Mouse (Mus musculus) adrenal gland (tissue): ENCODE measurements around the gene Ntrk2.

ENCODE experiments used
- intact Hi-C: fragments of 180-260 bp; cut with DNase I; formaldehyde crosslinking; loops from one replicate; pipeline ENCODE4 v1.15.1; 2025

The Ntrk2 gene

DNA sequence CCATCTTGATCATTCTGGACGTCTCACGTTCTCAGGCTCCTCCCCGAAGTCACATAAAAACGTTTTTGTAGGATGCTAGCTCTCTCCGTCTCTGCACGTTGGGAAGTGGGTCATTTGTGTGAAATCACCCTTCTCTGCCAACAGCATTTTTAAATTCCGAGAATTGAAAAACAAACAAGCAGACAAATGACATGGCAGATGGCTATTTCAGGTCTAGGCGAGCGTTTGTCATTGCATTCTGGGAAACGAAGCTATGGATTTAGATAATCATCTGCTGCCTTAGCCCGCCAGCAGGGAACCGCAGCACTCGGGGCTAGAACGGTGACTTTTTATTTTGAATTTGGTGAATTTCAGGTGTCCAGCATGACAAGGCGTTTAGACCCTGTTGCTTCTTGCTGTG, 115.8 kb downstream of the Ntrk2 start:
- intact Hi-C loops: no loop called here

GRCm38 (mm10) chr13:58923496-58923895, 117.1 kb downstream of the Ntrk2 start:
- intact Hi-C loops: no loop called here

DNA sequence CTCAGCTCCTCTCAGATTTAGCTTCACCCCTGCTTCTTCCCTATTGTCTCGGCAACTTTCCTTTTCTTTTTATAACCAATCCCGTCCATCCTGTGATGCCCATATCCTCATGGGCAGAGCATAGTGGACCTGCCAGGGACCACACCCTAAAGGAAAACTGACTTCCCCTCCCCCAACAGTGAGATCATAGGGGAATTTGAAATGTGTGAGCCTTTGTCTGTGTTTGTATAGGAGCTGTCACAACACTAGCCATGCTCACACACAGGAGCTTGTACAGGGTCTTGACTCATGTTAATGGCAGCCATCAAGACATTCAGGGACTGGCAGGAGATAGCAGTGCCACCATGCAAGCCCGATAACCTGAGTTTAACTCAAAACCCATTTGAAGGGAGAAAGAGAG, 118.1 kb downstream of the Ntrk2 start:
- intact Hi-C loops: no loop called here

- intact Hi-C loops: no loop called here
Observed at GRCm38 (mm10) chr13:58927186-58927585, 120.8 kb downstream of the Ntrk2 start.

- intact Hi-C loops: no loop called here
Observed at GRCm38 (mm10) chr13:58927656-58928226, 121.4 kb downstream of the Ntrk2 start.

- intact Hi-C loops: no loop called here
Observed at GRCm38 (mm10) chr13:58928668-58929436, 122.5 kb downstream of the Ntrk2 start.

GRCm38 (mm10) chr13:58930161-58930560, 123.8 kb downstream of the Ntrk2 start:
- intact Hi-C loops: no loop called here

GRCm38 (mm10) chr13:58933126-58933525, 126.8 kb downstream of the Ntrk2 start:
- intact Hi-C loops: no loop called here

DNA sequence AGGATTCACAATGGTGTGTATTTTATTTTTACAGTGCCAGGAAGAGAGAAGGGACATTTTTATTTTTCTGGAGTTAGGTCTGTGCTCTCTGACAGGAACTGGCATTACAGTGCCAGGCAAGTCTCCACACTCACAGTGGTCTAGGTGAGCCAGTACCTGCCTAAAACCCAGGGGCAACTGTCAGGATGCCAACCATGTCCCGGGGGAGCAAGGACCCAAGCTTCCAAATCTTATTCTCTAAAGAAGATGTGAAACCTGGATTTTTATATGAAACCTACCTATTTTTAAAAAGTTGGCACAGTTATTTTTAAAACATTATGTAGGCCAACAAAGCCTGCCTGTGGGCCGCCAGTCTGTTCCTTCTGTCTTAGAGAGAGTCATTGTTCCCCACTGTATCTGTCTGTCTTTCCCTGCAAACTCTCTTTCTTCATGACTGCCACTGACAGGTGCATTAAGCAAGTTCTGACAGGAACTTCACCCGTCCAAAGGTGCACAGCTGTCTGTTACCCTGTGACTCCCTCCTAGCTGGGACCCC, 128.3 kb downstream of the Ntrk2 start:
- intact Hi-C loops: no loop called here

DNA sequence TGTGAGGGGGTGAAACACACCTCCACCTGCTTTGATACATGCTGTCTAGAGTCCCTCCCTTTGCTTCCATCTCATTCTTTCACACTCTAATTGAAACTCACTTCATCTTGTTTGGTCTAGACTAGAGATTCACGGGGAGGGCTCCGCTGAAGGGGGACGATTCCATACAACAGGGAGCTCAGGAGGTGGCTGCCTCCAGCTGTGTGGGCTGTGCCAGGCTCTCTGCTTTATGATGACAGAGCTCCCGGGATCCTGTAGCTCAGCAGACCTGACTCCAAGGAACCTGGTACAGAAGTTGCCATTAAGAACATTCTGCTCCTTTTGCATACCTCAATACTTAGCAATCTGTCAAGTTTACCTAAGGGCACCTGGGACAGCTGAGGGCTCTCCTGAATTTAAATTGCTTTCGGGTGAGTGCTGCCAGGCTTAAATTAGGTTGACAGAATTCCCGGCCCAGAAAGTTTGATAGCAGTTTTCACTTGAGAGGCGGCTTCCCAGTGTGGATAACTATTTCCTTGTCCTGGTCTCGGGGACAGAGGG, 129.7 kb downstream of the Ntrk2 start:
- intact Hi-C loops: no loop called here

DNA sequence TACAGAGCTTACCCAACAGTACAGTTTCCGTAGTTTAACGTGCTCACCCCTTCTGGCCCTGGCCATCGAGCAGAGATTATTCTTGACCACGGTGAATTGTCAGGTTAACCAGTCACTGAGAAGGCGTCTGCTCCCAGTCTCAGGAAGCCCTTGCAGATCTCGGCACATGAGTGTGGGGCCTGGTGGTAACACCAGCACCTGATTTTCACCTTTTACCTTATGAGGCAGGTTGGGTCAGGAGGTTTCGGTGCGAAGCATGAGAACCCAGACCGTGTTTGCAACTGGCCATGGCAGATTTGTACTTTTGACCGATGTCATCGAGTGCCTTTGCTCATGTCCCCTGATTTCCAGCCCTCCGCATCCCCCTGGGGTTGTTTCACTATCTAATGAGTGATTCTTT, 131.5 kb downstream of the Ntrk2 start:
- intact Hi-C loops: no loop called here

DNA sequence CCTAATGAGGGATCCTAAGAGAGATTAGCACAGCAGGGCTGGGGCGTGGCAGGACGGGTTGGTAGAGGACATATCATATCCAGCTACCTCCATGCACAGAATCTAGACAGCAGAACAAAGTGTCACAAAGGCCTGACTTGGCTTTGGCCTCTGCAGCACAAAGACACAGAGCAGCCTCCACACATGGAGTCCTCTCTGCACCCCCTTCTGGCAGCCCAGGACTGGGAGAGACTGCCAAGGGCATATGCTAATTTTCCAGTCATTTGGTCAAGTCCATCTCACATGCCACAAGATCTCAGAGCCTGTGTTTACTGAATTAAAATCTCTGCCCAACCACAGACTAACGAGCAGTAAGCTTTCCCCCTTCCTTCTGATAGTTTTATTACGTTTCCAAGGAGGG, 132.1 kb downstream of the Ntrk2 start:
- intact Hi-C loops: no loop called here

- intact Hi-C loops: no loop called here
Observed at GRCm38 (mm10) chr13:58940208-58940607, 133.8 kb downstream of the Ntrk2 start.

GRCm38 (mm10) chr13:58940798-58941197, 134.4 kb downstream of the Ntrk2 start:
- intact Hi-C loops: no loop called here

DNA sequence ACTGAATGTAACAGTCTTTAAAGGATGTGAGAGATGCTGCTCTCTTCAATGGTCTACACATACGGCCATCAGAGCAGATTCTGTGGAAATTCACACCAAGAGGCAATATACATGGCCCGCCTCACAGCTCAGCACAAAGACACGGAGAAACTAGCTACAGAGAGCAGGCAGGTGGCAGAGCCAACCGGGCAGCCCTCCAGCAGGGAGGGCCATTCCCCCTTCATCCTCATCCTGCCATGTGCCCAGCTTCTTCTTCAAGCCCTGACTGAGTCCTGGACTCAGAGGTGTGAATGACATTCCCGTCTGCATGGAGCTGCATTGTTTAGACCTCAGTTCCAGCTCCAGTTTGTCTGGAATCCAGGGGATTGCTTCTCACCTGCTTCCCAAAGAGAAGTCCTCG, 139.4 kb downstream of the Ntrk2 start:
- intact Hi-C loops: no loop called here

DNA sequence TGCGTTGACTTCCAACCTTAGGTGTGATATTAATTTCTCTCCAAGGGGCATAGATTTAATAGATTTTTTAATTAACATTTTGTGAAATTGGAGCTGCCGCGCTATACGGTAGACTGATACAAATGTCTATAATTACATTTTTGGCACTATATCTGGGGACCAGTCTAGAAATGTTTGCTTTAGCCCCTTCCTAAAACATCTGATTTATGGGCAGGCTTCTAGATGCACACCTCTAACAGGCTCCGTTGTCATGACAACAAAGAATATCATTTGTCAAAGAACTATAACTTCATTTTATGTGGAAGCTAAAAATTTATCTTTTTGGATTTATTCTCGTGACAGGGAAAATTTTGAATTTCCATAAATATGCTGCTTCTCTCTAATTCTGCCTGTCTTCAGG, 140.2 kb downstream of the Ntrk2 start:
- intact Hi-C loops: no loop called here

GRCm38 (mm10) chr13:58947056-58947455, 140.7 kb downstream of the Ntrk2 start:
- intact Hi-C loops: no loop called here

DNA sequence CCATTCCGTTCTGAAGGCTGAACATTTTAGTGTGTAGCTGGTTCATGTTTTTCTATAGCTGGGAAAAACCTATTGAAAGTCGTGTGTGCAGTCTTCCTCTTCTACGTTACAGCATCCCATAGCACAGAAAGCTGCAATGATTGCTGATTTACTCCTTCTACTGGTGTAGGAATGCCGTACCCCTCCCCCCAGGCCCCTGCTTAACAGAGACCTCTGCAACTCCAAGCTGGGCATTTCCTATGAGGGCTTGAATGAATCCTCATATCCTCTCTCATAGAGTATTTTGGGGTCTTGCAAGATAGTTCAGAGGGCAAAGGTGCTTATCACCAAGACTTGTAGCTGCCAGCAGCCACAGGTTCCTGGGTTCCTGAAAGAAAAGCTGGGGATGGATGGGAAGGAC, 148.0 kb downstream of the Ntrk2 start:
- intact Hi-C loops: no loop called here

GRCm38 (mm10) chr13:58954764-58955163, 148.4 kb downstream of the Ntrk2 start:
- intact Hi-C loops: no loop called here

- intact Hi-C loops: no loop called here
Observed at GRCm38 (mm10) chr13:58955237-58955777, 148.9 kb downstream of the Ntrk2 start.

GRCm38 (mm10) chr13:58958171-58958904, 152.0 kb downstream of the Ntrk2 start:
- intact Hi-C loops: no loop called here

DNA sequence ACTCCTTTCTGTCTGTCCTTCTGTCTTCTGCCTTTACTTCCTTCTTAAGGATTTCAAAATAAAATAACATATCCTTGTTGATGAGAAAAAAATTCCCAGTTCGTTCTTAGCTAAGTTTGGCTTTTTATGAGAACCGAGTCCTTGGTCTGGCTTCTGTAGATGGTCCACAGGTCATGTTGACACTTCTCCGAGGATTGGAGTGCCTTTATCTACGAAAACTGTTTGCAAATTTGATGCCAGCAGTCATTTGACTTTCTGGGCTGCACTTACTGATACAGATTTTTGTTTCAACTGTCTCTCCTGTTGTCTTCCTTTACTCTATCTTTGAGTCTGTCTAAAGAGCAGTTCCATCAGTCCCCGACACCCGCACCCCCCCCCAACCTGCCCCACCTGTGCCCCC, 154.0 kb downstream of the Ntrk2 start:
- intact Hi-C loops: no loop called here
